Mouse (Mus musculus) adrenal gland, adult 8-10 months (tissue): ENCODE data around the gene Evpl. TPM values are rescaled to one million over a fixed set of nuclear protein-coding genes. Genes with fewer than 3 reads are reported as not detected.

ENCODE experiments used
- total RNA-seq, 4 experiments: library from RNA; stranded (reverse); gene quantifications; 2 replicates each; pipeline ENCODE4 v1.2.4; 2022

Evpl gene
- total RNA-seq, 4 experiments from 2014 or later, result 1.0 to 2.4 (median 2.1) TPM

Other genes with a start within 250 kb of the Evpl start
- 10 to 100 TPM; 37.3 to 55.6 (median 46.4) TPM for gene Galk1, start 225.4 kb downstream of the Evpl start, total RNA-seq
- gene H3f3b, start 210.1 kb downstream of the Evpl start, total RNA-seq, result 100 to 1,000 TPM; 302 to 413 (median 377) TPM
- gene Unk, start 207.8 kb downstream of the Evpl start, total RNA-seq, result 10 to 100 TPM; 19.7 to 45.2 (median 29.6) TPM
- 1 to 10 TPM in 3 of 4 experiments, under 1 TPM in 1; 0.75 to 1.6 (median 1.4) TPM for gene Unc13d, start 160.1 kb downstream of the Evpl start, total RNA-seq
- gene Wbp2, start 151.1 kb downstream of the Evpl start, total RNA-seq, result 100 to 1,000 TPM; 194 to 199 (median 196) TPM
- 10 to 100 TPM; 11.1 to 20.4 (median 16.4) TPM for gene Trim47, start 110.9 kb downstream of the Evpl start, total RNA-seq
- gene Trim65, start 106.9 kb downstream of the Evpl start, total RNA-seq, result 10 to 100 TPM in 3 of 4 experiments, 1 to 10 TPM in 1; 9.6 to 13.7 (median 13.1) TPM
- 100 to 1,000 TPM in 3 of 4 experiments, 10 to 100 TPM in 1; 97.5 to 112 (median 107) TPM for gene Mrpl38, start 99.2 kb downstream of the Evpl start, total RNA-seq
- gene Fbf1, start 69.9 kb downstream of the Evpl start, total RNA-seq, result 10 to 100 TPM; 47.7 to 69.4 (median 52.4) TPM
- gene Ten1, start 39.2 kb downstream of the Evpl start, total RNA-seq, result 10 to 100 TPM; 20.4 to 26.3 (median 23.6) TPM
- 100 to 1,000 TPM; 158 to 197 (median 185) TPM for gene Acox1, start 39.0 kb downstream of the Evpl start, total RNA-seq
- gene Srp68, start 36.1 kb upstream of the Evpl start, total RNA-seq, result 10 to 100 TPM; 75.4 to 88.7 (median 83.0) TPM
- under 1 TPM in 3 of 4 experiments, not detected in 1; 0.12 to 0.28 (median 0.13) TPM for gene Galr2, start 42.9 kb upstream of the Evpl start, total RNA-seq
- 10 to 100 TPM; 61.0 to 83.9 (median 72.6) TPM for gene Exoc7, start 69.2 kb upstream of the Evpl start, total RNA-seq
- under 1 TPM in 2 of 4 experiments, not detected in 2; 0.09 to 0.21 TPM for gene Foxj1, start 97.3 kb upstream of the Evpl start, total RNA-seq
- gene Rnf157, start 175.0 kb upstream of the Evpl start, total RNA-seq, result 10 to 100 TPM in 2 of 4 experiments, 1 to 10 TPM in 2; 4.8 to 16.9 (median 9.3) TPM
- 10 to 100 TPM; 26.1 to 36.2 (median 29.8) TPM for gene Ubald2, start 196.0 kb upstream of the Evpl start, total RNA-seq
- gene Qrich2, start 228.2 kb upstream of the Evpl start, total RNA-seq, result under 1 TPM in 1 of 4 experiments, not detected in 3; 0.11 TPM